ENCODE assay signal across 20 mouse cellular contexts in the genomic region with DNA sequence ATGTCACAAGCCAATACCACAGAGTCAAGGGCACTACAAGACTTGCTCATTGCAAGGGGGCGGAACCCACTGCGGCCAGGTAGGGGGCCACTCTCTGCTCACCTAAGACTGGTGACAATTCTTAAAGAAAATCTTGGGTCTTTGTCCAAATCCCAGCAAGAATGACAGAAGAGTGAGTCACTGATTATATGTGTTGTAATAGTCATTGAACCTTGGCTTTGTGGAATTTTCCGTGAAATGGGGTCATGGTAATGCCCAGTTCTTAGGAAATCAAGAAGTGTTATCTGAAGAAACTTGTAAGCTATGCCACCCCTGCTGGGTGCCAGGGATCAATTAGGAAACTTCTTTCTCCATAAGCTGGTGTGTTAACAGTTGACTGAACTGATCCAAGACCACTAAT.
DNase-seq lines count a peak whose midpoint lies in the region; ATAC-seq lines count a peak whose summit lies in the region.
"Had no signal": no experiment of that assay in that cellular context is flagged by ENCODE, and none has a peak within 500 bp of the region (broad histone marks: within the 10 kb centered on the region; RNA-seq: fewer than 3 reads in every experiment).

No protein-coding gene starts in this region.

- ATAC-seq in intestine, embryonic 16.5 days = peak; percentile 45; the same call in 1 of the 2 replicates
- ATAC-seq in kidney, embryonic 14.5 days (ENCODE audit: low FRiP score, low TSS enrichment) = no peak
- ATAC-seq: forebrain, embryonic 15.5 days; hindbrain, embryonic 16.5 days; inflammation-experienced regulatory T-cells, adult 6 months had no signal

- no peaks in the 10 kb centered on the region for H3K27me3 ChIP-seq in intestine, embryonic 16.5 days (replicated peaks; ENCODE audit: control insufficient read depth, insufficient read depth, low read length)
- no peaks in the 10 kb centered on the region for H3K27me3 ChIP-seq in kidney, embryonic 14.5 days (ENCODE audit: control insufficient read depth, insufficient read depth, low read length)
- H3K27me3 ChIP-seq: embryonic facial prominence, embryonic 15.5 days; forebrain, embryonic 15.5 days; heart, embryonic 12.5 days; hindbrain, embryonic 12.5 days had no signal

- no peaks in the 10 kb centered on the region for H3K36me3 ChIP-seq in intestine, embryonic 16.5 days (ENCODE audit: control insufficient read depth, insufficient read depth, low read length)
- no peaks in the 10 kb centered on the region for H3K36me3 ChIP-seq in kidney, embryonic 14.5 days (ENCODE audit: control insufficient read depth, insufficient read depth, low read length)
- H3K36me3 ChIP-seq: embryonic facial prominence, embryonic 15.5 days; forebrain, embryonic 10.5 days; forebrain, embryonic 15.5 days; heart, embryonic 12.5 days; hindbrain, embryonic 12.5 days had no signal

- no peak overlapping the region for H3K4me2 ChIP-seq in intestine, embryonic 16.5 days (ENCODE audit: low read depth, low read length)
- no peak overlapping the region for H3K4me2 ChIP-seq in kidney, embryonic 14.5 days (replicated peaks; ENCODE audit: low read depth, low read length)
- H3K4me2 ChIP-seq: embryonic facial prominence, embryonic 15.5 days; forebrain, embryonic 15.5 days; heart, embryonic 12.5 days; hindbrain, embryonic 12.5 days had no signal

- H3K4me1 ChIP-seq in intestine, embryonic 16.5 days (ENCODE audit: control insufficient read depth, insufficient read depth, low read length) = peaks cover 3% of the 10 kb centered on the region; the same call in 1 of the 2 replicates
- no peaks in the 10 kb centered on the region for H3K4me1 ChIP-seq in kidney, embryonic 14.5 days (ENCODE audit: control insufficient read depth, insufficient read depth, low read length)
- H3K4me1 ChIP-seq: embryonic facial prominence, embryonic 15.5 days; forebrain, embryonic 15.5 days; hindbrain, embryonic 12.5 days had no signal

- no peak overlapping the region for H3K27ac ChIP-seq in intestine, embryonic 16.5 days (ENCODE audit: low read length)
- H3K27ac ChIP-seq in kidney, embryonic 14.5 days (ENCODE audit: low read depth, low read length) = no peak overlapping the region
- H3K27ac ChIP-seq: embryonic facial prominence, embryonic 15.5 days; forebrain, embryonic 10.5 days; forebrain, embryonic 15.5 days; hindbrain, embryonic 12.5 days had no signal

- peak; percentile 25 for DNase-seq in adrenal gland, postnatal 10 days
- DNase-seq in adrenal gland, postnatal 25 days = no peak
- DNase-seq in 3T3-L1 (ENCODE audit: low read depth, low spot score) (peak; percentile 7), NIH3T3 (ENCODE audit: low read depth) (peak; percentile 35)
- DNase-seq in lung, postnatal 36 days = no peak
- DNase-seq: cerebellum, adult 11 months; cerebellum, adult 8-10 months; cerebellum, postnatal 14 days; embryo, embryonic 11 days; kidney, adult 8-10 months had no signal

- no peak overlapping the region for H3K9ac ChIP-seq in intestine, embryonic 16.5 days (ENCODE audit: low read depth, low read length)
- H3K9ac ChIP-seq in kidney, embryonic 14.5 days (ENCODE audit: low read depth, low read length) = no peak overlapping the region
- H3K9ac ChIP-seq: embryonic facial prominence, embryonic 15.5 days; forebrain, embryonic 15.5 days; heart, embryonic 12.5 days; hindbrain, embryonic 12.5 days had no signal

- no peak overlapping the region for H3K4me3 ChIP-seq in intestine, embryonic 16.5 days (ENCODE audit: low read length)
- H3K4me3 ChIP-seq in kidney, embryonic 14.5 days (ENCODE audit: low read length) = no peak overlapping the region
- H3K4me3 ChIP-seq: embryonic facial prominence, embryonic 15.5 days; erythroblast, embryonic 14.5 days; forebrain, embryonic 10.5 days; forebrain, embryonic 15.5 days; heart, embryonic 12.5 days; hindbrain, embryonic 12.5 days had no signal

- WGBS in intestine, embryonic 16.5 days = 87% methylated on average over 3 of the region's 3 CpGs
- 94% methylated on average over 3 of the region's 3 CpGs for WGBS in kidney, embryonic 14.5 days

- H3K9me3 ChIP-seq in intestine, embryonic 16.5 days (ENCODE audit: control insufficient read depth, low read length) = no peaks in the 10 kb centered on the region
- H3K9me3 ChIP-seq in kidney, embryonic 14.5 days (ENCODE audit: control insufficient read depth, low read length) = no peaks in the 10 kb centered on the region
- H3K9me3 ChIP-seq: embryonic facial prominence, embryonic 15.5 days; forebrain, embryonic 10.5 days; forebrain, embryonic 15.5 days; heart, embryonic 12.5 days; hindbrain, embryonic 12.5 days had no signal

Comparison
In these comparisons a context has a peak if more than half of its experiments do, and no peak if none do; other contexts are left out.
1. DNase-seq: peak in adrenal gland, postnatal 10 days (single experiment), 3T3-L1 (single experiment) and NIH3T3 (single experiment); none in adrenal gland, postnatal 25 days (single experiment) and lung, postnatal 36 days (single experiment).